Mouse (Mus musculus): ENCODE results near the gene Orai3.
"Not testable (repeated sequence)": the region's sequence is repeated elsewhere in the genome, so short reads cannot be mapped to it uniquely, and the experiment has no call there.

The Orai3 gene

GRCm38 (mm10) chr7:127769651-127770038, at the start of gene Orai3:
TSS of gene Orai3 (plus strand) at chr7:127769815.
- peak; percentile 91 to 94 for DNase-seq

- DNase-seq, result no peak
Observed at GRCm38 (mm10) chr7:127725490-127725889, 44.1 kb upstream of the Orai3 start.

- no peak for DNase-seq
Observed at GRCm38 (mm10) chr7:127725924-127726323, 43.7 kb upstream of the Orai3 start.

- no peak for DNase-seq
Observed at GRCm38 (mm10) chr7:127727898-127728297, 41.7 kb upstream of the Orai3 start.

- DNase-seq, result no peak
Observed at GRCm38 (mm10) chr7:127730170-127730569, 39.4 kb upstream of the Orai3 start.

- DNase-seq, result not testable (repeated sequence)
Observed at GRCm38 (mm10) chr7:127732066-127732465, 37.5 kb upstream of the Orai3 start, which contains the start of gene Ctf2. TSS of gene Ctf2 (minus strand) at chr7:127732166.

- DNase-seq, result peak; percentile 89 to 92
Observed at GRCm38 (mm10) chr7:127744366-127745045, 25.1 kb upstream of the Orai3 start, which contains the start of gene Fbxl19. TSS of gene Fbxl19 (plus strand) at chr7:127744543.

GRCm38 (mm10) chr7:127745251-127745651, 24.4 kb upstream of the Orai3 start:
- DNase-seq, result peak; percentile 90 to 95

GRCm38 (mm10) chr7:127745652-127746493, 23.7 kb upstream of the Orai3 start:
- peak; percentile 94 to 97 for DNase-seq

- DNase-seq, result peak; percentile 62 to 68
Observed at GRCm38 (mm10) chr7:127746494-127747491, 22.8 kb upstream of the Orai3 start.

GRCm38 (mm10) chr7:127747559-127748234, 21.9 kb upstream of the Orai3 start:
- no peak for DNase-seq

GRCm38 (mm10) chr7:127748235-127748560, 21.4 kb upstream of the Orai3 start:
- no peak for DNase-seq

- peak in 1 of 2 experiments; percentile 39 for DNase-seq
Observed at GRCm38 (mm10) chr7:127750131-127751127, 19.2 kb upstream of the Orai3 start.

- DNase-seq, result no peak
Observed at GRCm38 (mm10) chr7:127751619-127752018, 18.0 kb upstream of the Orai3 start.

GRCm38 (mm10) chr7:127752069-127752468, 17.5 kb upstream of the Orai3 start:
- no peak for DNase-seq

- no peak for DNase-seq
Observed at GRCm38 (mm10) chr7:127753158-127753557, 16.5 kb upstream of the Orai3 start.

- no peak for DNase-seq
Observed at GRCm38 (mm10) chr7:127753741-127754140, 15.9 kb upstream of the Orai3 start.

- DNase-seq, result no peak
Observed at GRCm38 (mm10) chr7:127759716-127760115, 9.9 kb upstream of the Orai3 start.

- no peak for DNase-seq
Observed at GRCm38 (mm10) chr7:127760478-127760877, 9.1 kb upstream of the Orai3 start.

- peak; percentile 81 to 85 for DNase-seq
Observed at GRCm38 (mm10) chr7:127761026-127761425, 8.6 kb upstream of the Orai3 start.

- no peak for DNase-seq
Observed at GRCm38 (mm10) chr7:127763642-127764041, 6.0 kb upstream of the Orai3 start.

Measured in kidney, postnatal 4 days (tissue).